Mouse (Mus musculus): ENCODE measurements at regions not wholly inside any gene's neighbourhood (a gene's known extent, or its start where the extent isn't known, plus 50 kb on each side); places are given as distances from the start of the nearest gene placed in this dataset.

GRCm38 (mm10) chr1:137654171-137654570 lies 521.3 kb downstream of the Ptprc start:
- ATAC-seq (replicated peaks; ENCODE audit: low FRiP score, low TSS enrichment, poor library complexity, severe bottlenecking) = no peak

- ATAC-seq (replicated peaks; ENCODE audit: low FRiP score, low TSS enrichment, poor library complexity, severe bottlenecking) = no peak
Measured at GRCm38 (mm10) chr1:137653495-137653894, 522.0 kb downstream of the Ptprc start.

GRCm38 (mm10) chr1:137650629-137651028 lies 524.9 kb downstream of the Ptprc start:
- no peak for ATAC-seq (replicated peaks; ENCODE audit: low FRiP score, low TSS enrichment, poor library complexity, severe bottlenecking)

- ATAC-seq (replicated peaks; ENCODE audit: low FRiP score, low TSS enrichment, poor library complexity, severe bottlenecking) = no peak
Measured at GRCm38 (mm10) chr1:137650082-137650481, 525.4 kb downstream of the Ptprc start.

GRCm38 (mm10) chr1:137648832-137649231 lies 526.7 kb downstream of the Ptprc start:
- no peak for ATAC-seq (replicated peaks; ENCODE audit: low FRiP score, low TSS enrichment, poor library complexity, severe bottlenecking)

- ATAC-seq (replicated peaks; ENCODE audit: low FRiP score, low TSS enrichment, poor library complexity, severe bottlenecking) = no peak
Measured at GRCm38 (mm10) chr1:137644601-137645040, 530.9 kb downstream of the Ptprc start.

GRCm38 (mm10) chr1:137643508-137643907 lies 532.0 kb downstream of the Ptprc start:
- no peak for ATAC-seq (replicated peaks; ENCODE audit: low FRiP score, low TSS enrichment, poor library complexity, severe bottlenecking)

- no peak for ATAC-seq (replicated peaks; ENCODE audit: low FRiP score, low TSS enrichment, poor library complexity, severe bottlenecking)
Measured at GRCm38 (mm10) chr1:137640848-137641247, 534.7 kb downstream of the Ptprc start.

- ATAC-seq (replicated peaks; ENCODE audit: low FRiP score, low TSS enrichment, poor library complexity, severe bottlenecking) = no peak
Measured at GRCm38 (mm10) chr1:137636947-137637346, 538.6 kb downstream of the Ptprc start.

- ATAC-seq (replicated peaks; ENCODE audit: low FRiP score, low TSS enrichment, poor library complexity, severe bottlenecking) = no peak
Measured at GRCm38 (mm10) chr1:137636321-137636944, 539.1 kb downstream of the Ptprc start.

- no peak for ATAC-seq (replicated peaks; ENCODE audit: low FRiP score, low TSS enrichment, poor library complexity, severe bottlenecking)
Measured at GRCm38 (mm10) chr1:137635781-137636180, 539.7 kb downstream of the Ptprc start.

- ATAC-seq (replicated peaks; ENCODE audit: low FRiP score, low TSS enrichment, poor library complexity, severe bottlenecking) = no peak
Measured at GRCm38 (mm10) chr1:137631546-137631945, 544.0 kb downstream of the Ptprc start.

- ATAC-seq (replicated peaks; ENCODE audit: low FRiP score, low TSS enrichment, poor library complexity, severe bottlenecking) = no peak
Measured at GRCm38 (mm10) chr1:137620672-137621071, 554.8 kb downstream of the Ptprc start.

- ATAC-seq (replicated peaks; ENCODE audit: low FRiP score, low TSS enrichment, poor library complexity, severe bottlenecking) = no peak
Measured at GRCm38 (mm10) chr1:137618231-137618630, 557.3 kb downstream of the Ptprc start.

GRCm38 (mm10) chr1:137617513-137617912 lies 558.0 kb downstream of the Ptprc start:
- no peak for ATAC-seq (replicated peaks; ENCODE audit: low FRiP score, low TSS enrichment, poor library complexity, severe bottlenecking)

GRCm38 (mm10) chr1:137606716-137607115 lies 568.8 kb downstream of the Ptprc start:
- no peak for ATAC-seq (replicated peaks; ENCODE audit: low FRiP score, low TSS enrichment, poor library complexity, severe bottlenecking)

- no peak for ATAC-seq (replicated peaks; ENCODE audit: low FRiP score, low TSS enrichment, poor library complexity, severe bottlenecking)
Measured at GRCm38 (mm10) chr1:137605890-137606663, 569.4 kb downstream of the Ptprc start.

GRCm38 (mm10) chr1:137593732-137594131 lies 581.8 kb downstream of the Ptprc start:
- ATAC-seq (replicated peaks; ENCODE audit: low FRiP score, low TSS enrichment, poor library complexity, severe bottlenecking) = no peak

- ATAC-seq (replicated peaks; ENCODE audit: low FRiP score, low TSS enrichment, poor library complexity, severe bottlenecking) = no peak
Measured at GRCm38 (mm10) chr1:137591891-137592290, 583.6 kb downstream of the Ptprc start.

- no peak for ATAC-seq (replicated peaks; ENCODE audit: low FRiP score, low TSS enrichment, poor library complexity, severe bottlenecking)
Measured at GRCm38 (mm10) chr1:137591295-137591694, 584.2 kb downstream of the Ptprc start.

All from megakaryocyte-erythroid progenitor cell, adult 5-6 weeks (primary cell).